Mouse (Mus musculus) v-Abl transformed pro-B cells (cell line): Measurements from ENCODE around the gene Gnb1.

ENCODE experiments used
- in situ Hi-C, 2 experiments: fragments of 400-800 bp; cut with MboI; formaldehyde crosslinking; loops; one replicate each; pipeline ENCODE4 v1.15.1; 2025; ENCODE audit not compliant: unreplicated experiment in 2 of 2

Gene Gnb1

GRCm38 (mm10) chr4:155596606-155597005, 105.4 kb downstream of the Gnb1 start:
- in situ Hi-C loops = loop anchor here (25.0 kb wide), 2 partner anchors 509 to 659 kb away; partner anchors contain the start of genes Morn1 (in 1 of the 2), Rer1 (in 1 of the 2) and Tnfrsf14 (in 1 of the 2)

GRCm38 (mm10) chr4:155598536-155598935, 107.4 kb downstream of the Gnb1 start:
- in situ Hi-C loops = loop anchor here (25.0 kb wide), 2 partner anchors 511 to 661 kb away; partner anchors contain the start of genes Morn1 (in 1 of the 2), Rer1 (in 1 of the 2) and Tnfrsf14 (in 1 of the 2)

- in situ Hi-C loops = loop anchor here (25.0 kb wide), 2 partner anchors 513 to 663 kb away; partner anchors contain the start of genes Morn1 (in 1 of the 2), Rer1 (in 1 of the 2) and Tnfrsf14 (in 1 of the 2)
These were observed 109.0 kb downstream of the Gnb1 start for GRCm38 (mm10) chr4:155599901-155600825.

GRCm38 (mm10) chr4:155601091-155601996, 110.2 kb downstream of the Gnb1 start, which contains the start of gene Slc35e2:
Gene Slc35e2, plus strand, starts transcription at chr4:155601416.
- in situ Hi-C loops = no loop called here

- in situ Hi-C loops = no loop called here
These were observed 110.9 kb downstream of the Gnb1 start for GRCm38 (mm10) chr4:155601997-155602456.

GRCm38 (mm10) chr4:155602753-155603152, 111.6 kb downstream of the Gnb1 start:
- in situ Hi-C loops = no loop called here

- in situ Hi-C loops = no loop called here
These were observed 112.6 kb downstream of the Gnb1 start for GRCm38 (mm10) chr4:155603801-155604200.

- in situ Hi-C loops = no loop called here
These were observed 114.0 kb downstream of the Gnb1 start for GRCm38 (mm10) chr4:155605132-155605531.

GRCm38 (mm10) chr4:155606825-155607224, 115.7 kb downstream of the Gnb1 start:
- in situ Hi-C loops = no loop called here
